Mouse (Mus musculus): ENCODE measurements at regions not wholly inside any gene's neighbourhood (a gene's known extent, or its start where the extent isn't known, plus 50 kb on each side); places are given as distances from the start of the nearest gene placed in this dataset.

DNA sequence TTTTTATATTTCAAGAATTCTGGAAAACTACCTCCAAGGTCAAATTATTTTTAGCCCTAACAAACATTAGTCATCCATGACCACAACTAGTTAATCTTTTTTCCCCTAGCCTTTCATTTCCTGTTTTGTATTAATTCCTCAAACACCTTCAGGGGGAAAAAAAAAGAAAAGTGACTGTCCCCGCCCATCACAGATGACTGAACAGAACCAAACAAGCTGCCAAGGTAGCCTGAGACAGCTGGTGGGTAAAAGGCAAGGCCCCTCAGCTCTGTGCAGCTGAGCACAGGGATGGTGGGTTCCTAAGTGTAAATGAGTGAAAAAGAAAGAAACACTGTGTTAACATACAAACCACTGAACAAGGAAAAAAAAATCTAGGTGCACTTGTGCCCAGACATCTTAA, 145.6 kb downstream of the Rpl36a-ps1 start:
- no peak for TF ChIP-seq CTCF (IDR thresholded peaks at IDR 0.05; ENCODE audit: low read depth, low read length)
- no peak for TF ChIP-seq POLR2A (IDR thresholded peaks at IDR 0.05; ENCODE audit: borderline replicate concordance, low read depth, low read length)
- no peaks in the 10 kb centered on the region for H3K4me1 ChIP-seq (ENCODE audit: control insufficient read depth, insufficient read depth, low read length)
- H3K27ac ChIP-seq (ENCODE audit: insufficient read depth, low read depth, low read length) = no peak overlapping the region
- H3K4me3 ChIP-seq (ENCODE audit: insufficient read depth, low read length) = no peak overlapping the region

DNA sequence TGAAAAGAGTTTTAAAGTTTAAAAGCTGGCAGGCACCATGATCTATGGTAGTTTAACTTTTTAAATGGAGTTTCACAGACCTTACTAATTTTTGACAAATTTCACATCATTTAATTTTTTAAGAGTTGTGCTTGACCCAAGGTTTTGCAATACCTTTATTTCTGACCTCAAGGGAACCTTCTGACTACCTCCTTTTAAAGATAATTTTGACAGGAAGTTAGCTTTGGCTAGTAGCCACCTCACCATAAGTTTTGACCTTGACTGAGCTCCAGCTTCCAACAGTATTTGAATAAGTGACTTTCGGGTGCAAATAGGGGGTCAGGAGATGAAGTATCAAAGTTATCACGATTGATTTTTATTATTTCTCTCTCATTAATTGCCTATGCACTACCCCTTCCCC, 149.9 kb downstream of the Rpl36a-ps1 start:
- H3K4me1 ChIP-seq (ENCODE audit: control insufficient read depth, insufficient read depth, low read length) = no peaks in the 10 kb centered on the region
- no peak overlapping the region for H3K4me3 ChIP-seq (ENCODE audit: insufficient read depth, low read length)
- H3K27ac ChIP-seq (ENCODE audit: insufficient read depth, low read depth, low read length) = no peak overlapping the region
- no peak for TF ChIP-seq POLR2A (IDR thresholded peaks at IDR 0.05; ENCODE audit: borderline replicate concordance, low read depth, low read length)
- no peak for TF ChIP-seq CTCF (IDR thresholded peaks at IDR 0.05; ENCODE audit: low read depth, low read length)

GRCm38 (mm10) chr14:98834316-98834715, 159.8 kb downstream of the Rpl36a-ps1 start:
- H3K27ac ChIP-seq (ENCODE audit: insufficient read depth, low read depth, low read length) = no peak overlapping the region

GRCm38 (mm10) chr14:98833230-98833999, 160.7 kb downstream of the Rpl36a-ps1 start:
- TF ChIP-seq POLR2A (IDR thresholded peaks at IDR 0.05; ENCODE audit: borderline replicate concordance, low read depth, low read length) (no peak), CTCF (IDR thresholded peaks at IDR 0.05; ENCODE audit: low read depth, low read length) (no peak)
- Histone ChIP-seq H3K4me1 (ENCODE audit: control insufficient read depth, insufficient read depth, low read length) (no peaks in the 10 kb centered on the region), H3K27ac (ENCODE audit: insufficient read depth, low read depth, low read length) (no peak overlapping the region), H3K4me3 (ENCODE audit: insufficient read depth, low read length) (no peak overlapping the region)

More at GRCm38 (mm10) chr14:98834316-98834715, 159.8 kb downstream of the Rpl36a-ps1 start:
- Histone ChIP-seq H3K4me3 (ENCODE audit: insufficient read depth, low read length) (no peak overlapping the region), H3K4me1 (ENCODE audit: control insufficient read depth, insufficient read depth, low read length) (no peaks in the 10 kb centered on the region)
- TF ChIP-seq CTCF (IDR thresholded peaks at IDR 0.05; ENCODE audit: low read depth, low read length) = no peak
- no peak for TF ChIP-seq POLR2A (IDR thresholded peaks at IDR 0.05; ENCODE audit: borderline replicate concordance, low read depth, low read length)

DNA sequence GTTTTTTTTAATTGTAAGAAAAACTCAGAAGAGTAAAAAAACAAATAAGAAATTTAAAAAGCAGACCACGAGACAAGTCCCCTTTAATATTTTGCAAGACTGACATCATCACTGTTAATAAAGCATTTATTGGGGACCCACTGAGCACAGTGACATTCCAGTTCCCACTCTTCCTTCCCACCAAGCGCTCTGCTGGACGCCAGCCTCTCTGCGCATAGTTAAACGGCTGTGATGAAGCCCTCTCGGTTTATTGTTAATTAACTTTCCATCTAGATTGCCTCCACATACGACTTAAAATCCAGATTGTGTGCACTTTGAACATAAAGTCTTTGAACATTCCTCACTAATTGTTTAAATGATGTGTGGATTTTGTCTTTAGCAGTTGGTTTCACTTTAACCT, 161.7 kb downstream of the Rpl36a-ps1 start:
- TF ChIP-seq CTCF (IDR thresholded peaks at IDR 0.05; ENCODE audit: low read depth, low read length) (no peak), POLR2A (IDR thresholded peaks at IDR 0.05; ENCODE audit: borderline replicate concordance, low read depth, low read length) (no peak)
- Histone ChIP-seq H3K4me1 (ENCODE audit: control insufficient read depth, insufficient read depth, low read length) (no peaks in the 10 kb centered on the region), H3K4me3 (ENCODE audit: insufficient read depth, low read length) (no peak overlapping the region), H3K27ac (ENCODE audit: insufficient read depth, low read depth, low read length) (no peak overlapping the region)

- H3K4me1 ChIP-seq (ENCODE audit: control insufficient read depth, insufficient read depth, low read length) = no peaks in the 10 kb centered on the region
- H3K4me3 ChIP-seq (ENCODE audit: insufficient read depth, low read length) = no peak overlapping the region
- no peak overlapping the region for H3K27ac ChIP-seq (ENCODE audit: insufficient read depth, low read depth, low read length)
- TF ChIP-seq POLR2A (IDR thresholded peaks at IDR 0.05; ENCODE audit: borderline replicate concordance, low read depth, low read length) (no peak), CTCF (IDR thresholded peaks at IDR 0.05; ENCODE audit: low read depth, low read length) (no peak)
These were observed 164.0 kb downstream of the Rpl36a-ps1 start for GRCm38 (mm10) chr14:98829958-98830633.

GRCm38 (mm10) chr14:98827490-98827889, 166.6 kb downstream of the Rpl36a-ps1 start:
- Histone ChIP-seq H3K4me3 (ENCODE audit: insufficient read depth, low read length) (no peak overlapping the region), H3K4me1 (ENCODE audit: control insufficient read depth, insufficient read depth, low read length) (no peaks in the 10 kb centered on the region), H3K27ac (ENCODE audit: insufficient read depth, low read depth, low read length) (no peak overlapping the region)
- TF ChIP-seq CTCF (IDR thresholded peaks at IDR 0.05; ENCODE audit: low read depth, low read length) = no peak
- no peak for TF ChIP-seq POLR2A (IDR thresholded peaks at IDR 0.05; ENCODE audit: borderline replicate concordance, low read depth, low read length)

GRCm38 (mm10) chr14:98813657-98814056, 180.5 kb downstream of the Rpl36a-ps1 start:
- TF ChIP-seq CTCF (IDR thresholded peaks at IDR 0.05; ENCODE audit: low read depth, low read length) (no peak), POLR2A (IDR thresholded peaks at IDR 0.05; ENCODE audit: borderline replicate concordance, low read depth, low read length) (no peak)

DNA sequence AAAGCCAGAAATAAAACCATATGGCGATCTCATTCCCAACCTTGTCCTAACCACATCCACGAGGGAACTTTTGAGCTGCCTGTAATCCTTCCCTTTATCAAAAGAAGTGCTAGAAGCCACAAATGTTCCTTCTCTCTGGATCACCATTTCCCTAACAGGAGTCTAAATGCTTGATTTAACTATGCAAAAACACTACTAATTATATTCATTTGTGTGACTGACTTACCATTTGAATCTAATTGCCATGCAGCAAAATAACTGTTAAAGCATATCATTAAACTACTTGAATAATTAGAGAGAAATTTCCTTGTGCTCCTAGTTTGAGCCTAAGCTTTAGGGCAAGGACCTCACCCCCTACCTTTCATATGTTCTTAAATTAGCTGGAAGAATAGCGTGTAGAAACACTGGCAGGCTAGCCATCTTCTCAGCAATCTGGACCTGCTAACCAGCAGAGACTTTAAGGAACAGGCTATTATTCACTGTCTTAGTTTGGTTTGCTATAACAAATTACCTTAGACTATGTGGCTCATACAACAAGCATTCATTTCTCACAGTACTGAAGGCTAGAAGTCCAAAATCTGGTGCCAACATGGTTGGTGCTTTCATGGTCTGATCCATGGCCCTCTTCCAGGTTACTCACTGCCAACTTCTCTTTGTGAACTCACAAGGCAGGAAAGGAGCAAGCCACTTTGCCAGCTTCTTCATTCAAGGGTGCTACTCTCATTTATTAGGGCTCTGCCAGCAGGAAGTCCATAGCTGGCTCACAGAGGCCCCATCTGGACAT, 183.7 kb downstream of the Rpl36a-ps1 start:
- Histone ChIP-seq H3K4me1 (ENCODE audit: control insufficient read depth, insufficient read depth, low read length) (no peaks in the 10 kb centered on the region), H3K27ac (ENCODE audit: insufficient read depth, low read depth, low read length) (no peak overlapping the region), H3K4me3 (ENCODE audit: insufficient read depth, low read length) (no peak overlapping the region)
- TF ChIP-seq CTCF (IDR thresholded peaks at IDR 0.05; ENCODE audit: low read depth, low read length) (no peak), POLR2A (IDR thresholded peaks at IDR 0.05; ENCODE audit: borderline replicate concordance, low read depth, low read length) (no peak)

More at GRCm38 (mm10) chr14:98813657-98814056, 180.5 kb downstream of the Rpl36a-ps1 start:
- H3K27ac ChIP-seq (ENCODE audit: insufficient read depth, low read depth, low read length) = no peak overlapping the region
- H3K4me3 ChIP-seq (ENCODE audit: insufficient read depth, low read length) = no peak overlapping the region
- H3K4me1 ChIP-seq (ENCODE audit: control insufficient read depth, insufficient read depth, low read length) = no peaks in the 10 kb centered on the region

All from bone marrow macrophage, adult 2 months (primary cell).